Mouse (Mus musculus) liver, embryonic 14.5 days (tissue): ENCODE results near the gene Edem2.

Source experiments
- CTCF ChIP-seq: IDR thresholded peaks from 2 replicates; pipeline ENCODE4 v1.5.1; 2016; ENCODE audit warnings: antibody characterized with exemption, low read depth, control low read depth
- EP300 ChIP-seq: IDR thresholded peaks from 2 replicates; pipeline ENCODE4 v1.6.1; 2016; ENCODE audit warnings: antibody characterized with exemption, low read depth

DNA sequence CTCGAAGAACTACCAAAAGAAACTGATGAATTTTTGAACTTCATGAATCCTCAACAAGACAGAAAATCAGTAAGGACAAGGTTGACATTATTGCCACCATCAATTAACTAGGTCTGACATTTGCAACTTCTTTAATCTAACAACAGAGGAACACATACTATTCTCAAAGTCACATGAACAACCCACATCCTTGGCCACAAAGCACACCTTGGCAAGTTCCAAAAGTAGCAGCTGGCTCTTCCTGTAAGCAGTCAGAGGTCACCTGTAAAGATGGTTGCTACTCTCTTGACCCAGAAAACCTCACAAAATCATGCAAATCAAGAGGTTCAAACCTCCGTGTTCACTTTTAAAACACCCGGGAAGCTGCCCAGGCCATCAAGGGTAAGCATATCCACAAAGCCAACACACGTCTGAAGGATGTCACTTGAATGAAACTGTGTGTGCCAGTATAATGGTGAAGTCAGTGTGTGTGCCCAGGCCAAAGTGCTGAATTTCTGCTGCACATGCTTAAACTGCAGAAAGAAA lies 49.6 kb downstream of the Edem2 start:
- TF ChIP-seq CTCF (no peak), EP300 (no peak)
